ENCODE assay signal across 21 mouse cellular contexts in genomic region chr5:38844312-38844711, GRCm38 (mm10). TPM values are rescaled to one million over a fixed set of nuclear protein-coding genes. Genes with fewer than 3 reads are reported as not detected.
DNase-seq lines count a peak whose midpoint lies in the region; ATAC-seq and TF ChIP-seq lines count a peak whose summit lies in the region.
"Had no signal": no experiment of that assay in that cellular context is flagged by ENCODE, and none has a peak within 500 bp of the region (broad histone marks: within the 10 kb centered on the region; RNA-seq: fewer than 3 reads in every experiment).

No protein-coding gene starts in this region.

- H3K9ac ChIP-seq in lung, embryonic 14.5 days, result no peak overlapping the region
- H3K9ac ChIP-seq: embryonic facial prominence, embryonic 15.5 days; forebrain, embryonic 15.5 days; hindbrain, embryonic 13.5 days had no signal

- H3K36me3 ChIP-seq in lung, embryonic 14.5 days (ENCODE audit: insufficient read depth), result no peaks in the 10 kb centered on the region
- no peaks in the 10 kb centered on the region for H3K36me3 ChIP-seq in small intestine, adult 2 months (ENCODE audit: control insufficient read depth, insufficient read depth, low read length)
- H3K36me3 ChIP-seq: embryonic facial prominence, embryonic 15.5 days; forebrain, embryonic 15.5 days; G1E; heart, embryonic 10.5 days; hindbrain, embryonic 13.5 days had no signal

- no peak for TF ChIP-seq POLR2A in lung, adult 2 months (IDR thresholded peaks at IDR 0.05; ENCODE audit: borderline replicate concordance, extremely low read depth, low read depth, low read length)
- TF ChIP-seq POLR2A in small intestine, adult 2 months (IDR thresholded peaks at IDR 0.05; ENCODE audit: low read depth, low read length), result no peak

- H3K27me3 ChIP-seq in lung, embryonic 14.5 days (ENCODE audit: insufficient read depth, low read length), result no peaks in the 10 kb centered on the region
- no peaks in the 10 kb centered on the region for H3K27me3 ChIP-seq in small intestine, adult 2 months (ENCODE audit: control insufficient read depth, insufficient read depth, low read length)
- H3K27me3 ChIP-seq: embryonic facial prominence, embryonic 15.5 days; forebrain, embryonic 15.5 days; hindbrain, embryonic 13.5 days had no signal

- peak; percentile 47 for DNase-seq in lung, embryonic 14.5 days
- no peak for DNase-seq in lung, adult 2 months
- peak; percentile 18 for DNase-seq in CD4-positive, CD25-positive, alpha-beta regulatory T cell, adult 2 months (ENCODE audit: low read depth, low spot score)
- no peak for DNase-seq in adrenal gland, adult 18-20 months (ENCODE audit: low spot score in 2 of 2)
- DNase-seq: adrenal gland, postnatal 14 days; cerebellum, adult 11-12 months; cerebellum, adult 9-10 months; cerebellum, postnatal 25 days; heart, adult 18-20 months; heart, postnatal 10 days had no signal

- 65% methylated on average over 2 of the region's 2 CpGs for whole genome bisulfite sequencing in lung, embryonic 14.5 days
- WGBS in lung, adult 2 months, result 45% methylated on average over 2 of the region's 2 CpGs
- WGBS in small intestine, adult 2 months, result 39% methylated on average over 2 of the region's 2 CpGs

- H3K4me1 ChIP-seq in lung, embryonic 14.5 days (ENCODE audit: insufficient read depth), result no peaks in the 10 kb centered on the region
- peaks cover 3% of the 10 kb centered on the region for H3K4me1 ChIP-seq in lung, adult 2 months (ENCODE audit: control insufficient read depth, insufficient read depth, low read length)
- H3K4me1 ChIP-seq in small intestine, adult 2 months (ENCODE audit: control insufficient read depth, insufficient read depth, insufficient read length, low read length), result peaks cover 23% of the 10 kb centered on the region
- H3K4me1 ChIP-seq: embryonic facial prominence, embryonic 15.5 days; forebrain, embryonic 15.5 days; hindbrain, embryonic 13.5 days had no signal

- no peak for TF ChIP-seq CTCF in lung, embryonic 14.5 days (IDR thresholded peaks at IDR 0.05; ENCODE audit: low read depth)
- no peak for TF ChIP-seq CTCF in lung, adult 2 months (IDR thresholded peaks at IDR 0.05; ENCODE audit: insufficient read depth, low read length)
- no peak for TF ChIP-seq CTCF in small intestine, adult 2 months (IDR thresholded peaks at IDR 0.05; ENCODE audit: extremely low read depth, insufficient read length, insufficient replicate concordance, low read depth, low read length)

- H3K4me2 ChIP-seq in lung, embryonic 14.5 days, result no peak overlapping the region
- H3K4me2 ChIP-seq: embryonic facial prominence, embryonic 15.5 days; forebrain, embryonic 15.5 days; hindbrain, embryonic 13.5 days had no signal

- ATAC-seq in lung, embryonic 14.5 days (ENCODE audit: insufficient read depth), result no peak
- ATAC-seq in activated CD4-positive, CD25-positive, alpha-beta regulatory T cell, adult 4 months, result peak; percentile 71
- ATAC-seq: forebrain, embryonic 15.5 days; hindbrain, postnatal 0 days had no signal

- no peaks in the 10 kb centered on the region for H3K9me3 ChIP-seq in lung, embryonic 14.5 days (ENCODE audit: low read depth, low read length)
- H3K9me3 ChIP-seq: embryonic facial prominence, embryonic 15.5 days; forebrain, embryonic 15.5 days; G1E; heart, embryonic 10.5 days; hindbrain, embryonic 13.5 days had no signal

- H3K4me3 ChIP-seq in lung, embryonic 14.5 days (ENCODE audit: low read depth, low read length), result no peak overlapping the region
- no peak overlapping the region for H3K4me3 ChIP-seq in lung, adult 2 months (replicated peaks; ENCODE audit: extremely low read depth, low read depth, low read length)
- H3K4me3 ChIP-seq in small intestine, adult 2 months (ENCODE audit: low read depth, low read length), result no peak overlapping the region
- H3K4me3 ChIP-seq: embryonic facial prominence, embryonic 15.5 days; forebrain, embryonic 15.5 days; heart, embryonic 10.5 days; hindbrain, embryonic 13.5 days had no signal

- H3K27ac ChIP-seq in lung, embryonic 14.5 days (ENCODE audit: low read depth), result no peak overlapping the region
- H3K27ac ChIP-seq in small intestine, adult 2 months (ENCODE audit: insufficient read depth, low read depth, low read length), result peak overlapping the region; percentile 45; the same call in 1 of the 2 replicates
- H3K27ac ChIP-seq: embryonic facial prominence, embryonic 15.5 days; forebrain, embryonic 15.5 days; heart, embryonic 10.5 days; hindbrain, embryonic 13.5 days; hindbrain, postnatal 0 days had no signal

RNA-seq across cellular contexts. Expression of gene Clnk, which starts 32.3 kb away (rescaled TPM):
- polyA plus RNA-seq in lung, embryonic 14.5 days (2014; fragmentation: Nextera tagmentation; extraction: Ambion mirVana), result 0.11 TPM in 1 of 2 replicates, not detected in the other
- 0.13 and 0.18 TPM in 2 replicates for polyA plus RNA-seq in lung, adult 2 months (2012; rRNA removed)
- polyA plus RNA-seq in activated CD4-positive, CD25-positive, alpha-beta regulatory T cell, adult 4 months (2017; shearing (Covaris generic)), result not detected
- polyA plus RNA-seq in small intestine, adult 2 months (2012; rRNA removed), result 0.15 and 0.25 TPM in 2 replicates
- under 1 TPM; 0.16 to 0.23 TPM for total RNA-seq in adrenal gland, adult 18-20 months (2021)
- total RNA-seq: adrenal gland, postnatal 14 days; G1E; gastrocnemius, adult 8-10 months; gastrocnemius, postnatal 4 days; heart, adult 18-20 months; heart, postnatal 10 days; hindbrain, postnatal 0 days had no signal
- polyA plus RNA-seq: G1E; heart, embryonic 10.5 days; heart, embryonic 14.5 days; hindbrain, postnatal 0 days had no signal

Comparison
In these comparisons a context has a peak if more than half of its experiments do, and no peak if none do; other contexts are left out.
1. DNase-seq: peak in lung, embryonic 14.5 days (single experiment) and CD4-positive, CD25-positive, alpha-beta regulatory T cell, adult 2 months (single experiment); none in lung, adult 2 months (single experiment) and adrenal gland, adult 18-20 months (0 of 2).